In the genomic region with DNA sequence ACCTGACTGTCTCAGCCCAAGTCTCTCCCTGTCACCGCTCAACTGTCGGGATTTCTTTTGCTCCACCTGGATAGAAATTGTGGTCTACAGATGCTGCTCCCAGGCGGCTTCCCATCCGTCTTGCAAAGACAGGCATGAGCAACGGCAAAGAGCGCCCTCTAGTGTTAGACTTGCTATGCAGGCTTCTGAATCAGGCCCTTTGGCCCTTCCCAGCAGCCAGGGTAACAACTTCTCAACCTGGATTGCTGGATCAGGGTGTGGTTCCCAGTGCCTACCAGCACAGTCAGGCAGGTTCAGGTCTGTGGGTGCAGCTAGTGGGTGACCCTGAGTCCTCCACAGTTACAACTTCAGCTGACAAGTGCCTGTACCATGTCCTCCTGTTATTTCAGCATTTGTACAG, we compare ENCODE assay signal across 8 mouse cellular contexts. TPM values are rescaled to one million over a fixed set of nuclear protein-coding genes. Genes with fewer than 3 reads are reported as not detected.
A peak's percentile ranks its signal among the peaks of the same experiment; 100 is the strongest.
DNase-seq lines count a peak whose midpoint lies in the region; ATAC-seq and TF ChIP-seq lines count a peak whose summit lies in the region.

No protein-coding gene starts in this region.

- no peak overlapping the region for H3K27ac ChIP-seq in gastrocnemius, adult 2 months
- H3K27ac ChIP-seq in lung, embryonic 14.5 days (ENCODE audit: low read depth), result no peak overlapping the region

- intact Hi-C loops in gastrocnemius, adult 2 months (cut with DNase I), result loop anchor here (1.0 kb wide), 1 partner anchor 47 kb away; no protein-coding TSS in a partner anchor

- no peaks in the 10 kb centered on the region for H3K9me3 ChIP-seq in lung, embryonic 14.5 days (ENCODE audit: low read depth, low read length)

- no peak overlapping the region for H3K4me2 ChIP-seq in lung, embryonic 14.5 days

- WGBS in lung, embryonic 14.5 days, result 1% methylated on average over 6 of the region's 6 CpGs

- peak; percentile 57 for DNase-seq in B cell, adult 2 months
- peak; percentile 27 for DNase-seq in Muller cell, postnatal 12 days (ENCODE audit: inconsistent ontology term)
- peak; percentile 72 for DNase-seq in cerebellum, adult 8-10 months
- DNase-seq in gastrocnemius, adult 2 months, result peak; percentile 76
- peak; percentile 81 to 87 for DNase-seq in kidney, postnatal 4 days
- DNase-seq in lung, embryonic 14.5 days, result peak; percentile 93
- DNase-seq in right cerebral cortex, postnatal 10 days (ENCODE audit: low spot score in 2 of 2), result peak; percentile 60 to 78

- H3K4me3 ChIP-seq in gastrocnemius, adult 2 months, result no peak overlapping the region
- no peak overlapping the region for H3K4me3 ChIP-seq in lung, embryonic 14.5 days (ENCODE audit: low read depth, low read length)

- H3K9ac ChIP-seq in lung, embryonic 14.5 days, result no peak overlapping the region

- no peak for ATAC-seq in lung, embryonic 14.5 days (ENCODE audit: insufficient read depth)
- no peak for ATAC-seq in inflammation-experienced regulatory T-cells, adult 6 months

- no peaks in the 10 kb centered on the region for H3K4me1 ChIP-seq in lung, embryonic 14.5 days (ENCODE audit: insufficient read depth)

- peak; percentile 86 for TF ChIP-seq CTCF in gastrocnemius, adult 2 months (IDR thresholded peaks at IDR 0.05)
- peak; percentile 93 for TF ChIP-seq CTCF in lung, embryonic 14.5 days (IDR thresholded peaks at IDR 0.05; ENCODE audit: low read depth)

- no peaks in the 10 kb centered on the region for H3K27me3 ChIP-seq in lung, embryonic 14.5 days (ENCODE audit: insufficient read depth, low read length)

- no peaks in the 10 kb centered on the region for H3K36me3 ChIP-seq in lung, embryonic 14.5 days (ENCODE audit: insufficient read depth)

RNA-seq across cellular contexts. Expression of a gene that starts 23.9 kb away (rescaled TPM):
- not detected for total RNA-seq in gastrocnemius, adult 2 months (2021)
- polyA plus RNA-seq in lung, embryonic 14.5 days (2014; fragmentation: Nextera tagmentation; extraction: Ambion mirVana), result not detected in 2 replicates
- polyA plus RNA-seq in inflammation-experienced regulatory T-cells, adult 6 months (2017; shearing (Covaris generic)), result not detected

RNA-seq across cellular contexts. Expression of a gene that starts 32.9 kb away (rescaled TPM):
- 10 to 100 TPM; 48.0 to 70.7 TPM for total RNA-seq in gastrocnemius, adult 2 months (2021)
- 18.2 and 22.2 TPM in 2 replicates for polyA plus RNA-seq in lung, embryonic 14.5 days (2014; fragmentation: Nextera tagmentation; extraction: Ambion mirVana)
- polyA plus RNA-seq in inflammation-experienced regulatory T-cells, adult 6 months (2017; shearing (Covaris generic)), result under 1 TPM in 2 of 3 experiments, not detected in 1; 0.39 to 0.75 TPM

Comparison
In these comparisons a context has a peak if more than half of its experiments do, and no peak if none do; other contexts are left out.
1. DNase-seq: peak in every context shown above with its lines; median percentile 93 in lung, embryonic 14.5 days; 84 in kidney, postnatal 4 days; 76 in gastrocnemius, adult 2 months; 72 in cerebellum, adult 8-10 months; 69 in right cerebral cortex, postnatal 10 days; 57 in B cell, adult 2 months; 27 in Muller cell, postnatal 12 days.
2. RNA of a gene that starts 32.9 kb away (polyA plus RNA-seq): 18.2 to 22.2 TPM in lung, embryonic 14.5 days; 0.39 to 0.75 TPM in inflammation-experienced regulatory T-cells, adult 6 months; every median in the first group is over 10 times any median in the second.